Mouse (Mus musculus) kidney, adult 10 weeks (tissue): Measurements from ENCODE around the gene Mtrf1. TPM values are rescaled to one million over a fixed set of nuclear protein-coding genes. Genes with fewer than 3 reads are reported as not detected.

ENCODE experiments used
- polyA plus RNA-seq: library from polyadenylated mRNA; stranded (reverse); fragments of 350-450 nt; fragmentation: Illumina TruSeq; extraction: RNeasy Lipid Tissue Mini Kit (QIAGEN cat#74804); gene quantifications from one replicate; pipeline ENCODE4 v1.2.3, GENCODE M21; 2014; ENCODE audit warnings: low read depth, low replicate concordance

Gene Mtrf1
- polyA plus RNA-seq = 25.4 TPM

DNA sequence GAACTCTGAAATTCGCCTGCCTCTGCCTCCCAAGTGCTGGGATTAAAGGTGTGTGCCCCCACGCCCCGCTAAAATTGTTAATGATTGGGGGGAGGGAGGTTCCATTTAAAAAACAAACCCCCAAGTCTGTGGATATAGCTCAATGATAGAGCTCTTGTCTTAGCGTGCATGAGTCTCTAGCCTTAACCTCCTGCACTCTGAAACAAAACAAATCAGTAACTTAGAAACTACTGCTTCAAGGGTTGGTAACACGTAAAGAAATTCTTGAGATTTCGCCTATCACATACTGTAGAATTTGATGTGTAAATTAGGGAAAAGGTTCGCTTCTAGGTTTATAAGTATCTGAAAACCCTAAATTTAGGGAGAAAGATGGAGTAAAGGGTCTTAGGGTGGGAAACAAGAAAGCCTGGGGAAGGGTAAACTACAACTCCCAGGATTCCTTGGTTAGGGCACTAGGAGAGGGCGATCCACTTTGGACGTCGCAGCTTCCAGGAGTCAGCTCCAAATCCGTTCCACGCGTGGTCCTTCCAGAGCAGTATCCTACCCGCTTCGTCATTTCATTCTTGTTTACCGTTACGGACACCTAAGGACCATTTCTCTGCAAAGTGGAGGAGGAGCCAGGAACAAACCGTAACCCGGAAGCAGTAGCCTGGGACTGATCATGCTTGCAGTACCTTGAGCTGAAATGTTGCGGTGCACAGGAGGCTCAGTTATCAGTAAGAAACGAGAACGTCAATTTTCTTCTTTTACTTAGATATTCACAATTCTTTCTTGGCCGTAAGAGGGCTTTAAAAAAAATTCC lies at the start of gene Mtrf1:
Gene Mtrf1, plus strand, starts transcription at position 452 of the 802 bp plus-strand sequence.

DNA sequence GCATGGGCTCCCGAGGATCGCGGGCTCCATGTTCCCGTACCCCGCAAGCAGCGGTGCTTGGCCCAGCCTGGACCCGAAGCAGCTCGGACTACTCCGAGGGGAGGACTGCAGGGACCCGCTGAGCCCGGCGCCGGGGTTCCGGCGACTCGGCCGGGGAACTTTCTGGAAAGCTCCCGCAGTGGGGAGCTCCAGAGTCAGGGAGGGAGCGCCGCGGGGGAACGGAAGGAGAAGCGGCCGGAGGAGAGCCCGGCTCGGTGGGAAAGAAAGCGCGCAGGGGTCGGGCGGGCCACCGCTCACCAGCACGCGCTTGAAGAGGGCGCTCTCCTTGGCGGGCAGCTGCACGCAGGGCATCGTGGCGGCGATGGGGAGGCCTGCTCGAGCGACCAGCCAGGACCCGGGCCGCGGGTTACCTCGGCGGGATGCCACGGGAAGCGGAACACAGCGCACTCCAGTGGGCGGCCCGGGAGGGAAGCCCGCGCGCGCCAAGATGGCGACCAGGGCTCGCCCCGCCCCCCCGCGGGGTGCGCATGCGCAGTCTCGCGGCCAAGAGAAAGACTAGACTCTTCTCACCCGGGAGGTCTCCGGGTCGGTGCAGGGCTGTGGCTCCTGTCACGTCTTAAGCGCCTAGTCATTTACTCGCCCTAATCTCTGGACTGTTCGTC lies 7.2 kb upstream of the Mtrf1 start, which contains the start of gene Naa16:
Gene Naa16, minus strand, starts transcription at position 514 of the 662 bp plus-strand sequence.

DNA sequence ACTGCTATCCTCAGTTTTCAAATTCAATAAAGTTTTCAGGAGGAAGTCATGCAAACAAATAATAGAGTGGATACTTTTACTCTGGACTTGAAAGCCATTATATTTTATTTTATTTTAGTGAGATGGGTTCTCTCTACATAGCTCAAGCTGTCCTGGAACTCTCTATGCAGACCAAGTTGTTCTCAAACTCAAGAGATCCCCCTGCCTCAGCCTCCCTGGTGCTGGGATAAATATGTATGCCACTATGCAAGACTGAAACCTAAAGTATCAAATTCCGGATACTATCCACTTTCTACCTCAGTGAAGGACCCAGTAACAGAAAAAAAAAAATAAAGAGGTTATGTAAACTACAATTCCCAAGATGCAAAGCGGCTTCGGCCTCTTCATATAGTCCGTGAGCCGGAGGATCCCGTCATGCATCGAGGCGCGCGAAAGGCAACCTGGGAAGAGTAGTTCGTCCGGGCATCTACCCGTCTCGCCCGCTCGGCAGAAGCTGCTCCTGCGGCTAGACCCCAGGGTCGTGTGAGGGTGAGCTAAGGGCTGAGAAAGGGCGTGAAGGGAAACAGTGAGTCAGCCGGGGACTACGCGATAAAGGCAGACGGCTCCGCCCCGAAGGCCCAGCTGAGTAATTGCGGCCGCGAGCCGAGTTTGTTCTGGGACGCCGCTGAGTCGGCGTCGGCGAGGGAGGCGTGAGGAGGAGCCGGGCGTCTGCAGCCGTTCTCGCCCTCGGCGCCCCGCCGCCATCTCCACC lies 28.6 kb downstream of the Mtrf1 start, which contains the start of gene Kbtbd7:
Gene Kbtbd7, plus strand, starts transcription at position 533 of the 751 bp plus-strand sequence.

DNA sequence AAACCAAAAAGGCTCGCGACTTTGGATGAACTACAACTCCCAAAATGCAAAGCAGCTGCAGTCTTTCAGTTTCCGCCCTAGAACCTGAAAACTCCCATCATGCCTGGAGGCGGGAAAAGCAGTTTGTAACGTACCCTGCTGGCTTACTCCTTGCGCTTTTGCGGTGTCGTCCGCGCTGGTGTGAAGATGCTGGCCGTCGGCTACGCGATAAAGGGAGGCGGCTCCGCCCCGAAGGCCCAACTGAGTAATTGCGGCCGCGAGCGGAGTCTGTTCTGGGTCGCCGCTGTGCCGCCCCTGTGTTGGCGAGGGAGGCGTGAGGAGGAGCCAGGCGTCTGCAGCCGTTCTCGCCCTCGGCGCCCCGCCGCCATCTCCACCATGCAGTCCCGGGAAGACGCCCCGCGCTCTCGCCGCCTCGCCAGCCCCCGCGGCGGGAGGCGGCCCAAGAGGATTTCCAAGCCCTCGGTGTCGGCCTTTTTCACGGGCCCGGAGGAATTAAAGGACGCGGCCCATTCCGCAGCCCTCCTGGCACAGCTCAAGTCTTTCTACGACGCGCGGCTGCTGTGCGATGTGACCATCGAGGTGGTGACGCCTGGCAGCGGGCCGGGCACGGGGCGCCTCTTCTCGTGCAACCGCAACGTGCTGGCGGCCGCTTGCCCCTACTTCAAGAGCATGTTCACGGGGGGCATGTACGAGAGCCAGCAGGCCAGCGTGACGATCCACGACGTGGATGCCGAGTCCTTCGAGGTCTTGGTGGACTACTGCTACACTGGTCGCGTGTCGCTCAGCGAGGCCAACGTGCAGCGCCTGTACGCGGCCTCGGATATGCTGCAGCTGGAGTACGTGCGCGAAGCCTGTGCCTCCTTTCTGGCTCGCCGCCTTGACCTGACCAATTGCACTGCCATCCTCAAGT lies 54.4 kb downstream of the Mtrf1 start, which contains the start of gene Kbtbd6:
Gene Kbtbd6, plus strand, starts transcription at position 155 of the 910 bp plus-strand sequence.

Other genes with a start within 250 kb of the Mtrf1 start
- gene Zfp957, start 150.4 kb upstream of the Mtrf1 start, polyA plus RNA-seq = not detected
- gene Rgcc, start 96.1 kb upstream of the Mtrf1 start, polyA plus RNA-seq = 10.0 TPM
- 45.3 TPM for gene Naa16, start 7.0 kb upstream of the Mtrf1 start, polyA plus RNA-seq
- 41.4 TPM for gene Kbtbd7, start 28.7 kb downstream of the Mtrf1 start, polyA plus RNA-seq
- gene Kbtbd6, start 54.1 kb downstream of the Mtrf1 start, polyA plus RNA-seq = 0.49 TPM
- gene Elf1, start 83.4 kb downstream of the Mtrf1 start, polyA plus RNA-seq = 61.3 TPM
- gene Wbp4, start 83.7 kb downstream of the Mtrf1 start, polyA plus RNA-seq = 42.6 TPM
- 229 TPM for gene Sugt1, start 189.9 kb downstream of the Mtrf1 start, polyA plus RNA-seq